Mouse (Mus musculus) hindbrain, embryonic 11.5 days (tissue): ENCODE measurements around the gene Gm36210. TPM values are rescaled to one million over a fixed set of nuclear protein-coding genes. Genes with fewer than 3 reads are reported as not detected.

Experiments
- ATAC-seq: fragments of 200-750 bp; cut with Nextera tagmentation; 2 replicates; pipeline ENCODE4 v1.8.0; 2017; ENCODE audit warnings: mild to moderate bottlenecking, moderate TSS enrichment, moderate library complexity; ENCODE audit not compliant: low FRiP score
- DNase-seq: peaks from one replicate; pipeline ENCODE4 v3.0.0-alpha.2; 2015; ENCODE audit warnings: low spot score
- H3K27ac ChIP-seq: fragments of 300-500 bp; sonication (generic); 2 replicates; pipeline ENCODE4 v1.5.1; 2014; ENCODE audit warnings: mild to moderate bottlenecking, low read depth, low read length
- H3K27me3 ChIP-seq: fragments of 300-500 bp; sonication (generic); 2 replicates; pipeline ENCODE4 v1.6.1; 2014; ENCODE audit warnings: mild to moderate bottlenecking, low read length, moderate library complexity, mixed read lengths; ENCODE audit not compliant: control insufficient read depth, insufficient read depth
- H3K36me3 ChIP-seq: fragments of 300-500 bp; sonication (generic); 2 replicates; pipeline ENCODE4 v1.6.1; 2014; ENCODE audit warnings: mild to moderate bottlenecking, low read length, moderate library complexity, mixed read lengths; ENCODE audit not compliant: control insufficient read depth, insufficient read depth
- H3K4me1 ChIP-seq: fragments of 300-500 bp; sonication (generic); replicated peaks from 2 replicates; pipeline ENCODE4 v1.6.1; 2014; ENCODE audit warnings: low read length, mixed read lengths; ENCODE audit not compliant: control insufficient read depth, insufficient read depth
- H3K4me2 ChIP-seq: fragments of 300-500 bp; sonication (generic); replicated peaks from 2 replicates; pipeline ENCODE4 v1.6.1; 2014; ENCODE audit warnings: mild to moderate bottlenecking, low read depth, low read length
- H3K4me3 ChIP-seq: fragments of 300-500 bp; sonication (generic); 2 replicates; pipeline ENCODE4 v1.5.1; 2014; ENCODE audit warnings: low read depth, low read length
- H3K9ac ChIP-seq: fragments of 300-500 bp; sonication (generic); 2 replicates; pipeline ENCODE4 v1.6.1; 2014; ENCODE audit warnings: low read depth, low read length
- H3K9me3 ChIP-seq: fragments of 300-500 bp; sonication (generic); 2 replicates; pipeline ENCODE4 v1.6.1; 2016; ENCODE audit warnings: low read length; ENCODE audit not compliant: control insufficient read depth
- WGBS: fragments of 180-500 bp; shearing (Covaris S2); extraction: QIAGEN DNeasy Blood & Tissue Kit; methylation state at CpG from one replicate; pipeline ENCODE4 v1.1.7; 2014; 5-methylcytosine and 5-hydroxymethylcytosine counted together
- polyA plus RNA-seq: library from polyadenylated mRNA; unstranded; fragments of >200 nt; fragmentation: Nextera tagmentation; extraction: Ambion mirVana; gene quantifications from 2 replicates; pipeline ENCODE4 v1.2.1, GENCODE M21; 2014

Gm36210 gene
- polyA plus RNA-seq, 1 experiment from 2014 or later: not detected

- Histone ChIP-seq H3K27me3 (no peaks in the 10 kb centered on the region), H3K9me3 (0 out of 2 replicates have a peak, but pooled peaks cover 2% of the 10 kb centered on the region), H3K9ac (no peak overlapping the region), H3K4me3 (no peak overlapping the region), H3K4me1 (no peaks in the 10 kb centered on the region), H3K27ac (no peak overlapping the region), H3K4me2 (no peak overlapping the region), H3K36me3 (no peaks in the 10 kb centered on the region)
- DNase-seq (peak; percentile 80), ATAC-seq (no peak; the same call in 1 of the 2 replicates)
- WGBS: 36% methylated on average over 2 of the region's 2 CpGs
Measured at GRCm38 (mm10) chr7:4938456-4938855, 32.1 kb upstream of the Gm36210 start.

GRCm38 (mm10) chr7:4937392-4937791 lies 31.1 kb upstream of the Gm36210 start:
- DNase-seq (no peak), ATAC-seq (no peak)
- H3K4me1 ChIP-seq: no peaks in the 10 kb centered on the region
- WGBS: 78% methylated on average over 11 of the region's 11 CpGs
- H3K9ac ChIP-seq: no peak overlapping the region
- 0 out of 2 replicates have a peak, but pooled peaks cover 2% of the 10 kb centered on the region for H3K9me3 ChIP-seq
- H3K27me3 ChIP-seq: no peaks in the 10 kb centered on the region
- no peak overlapping the region for H3K4me2 ChIP-seq
- H3K4me3 ChIP-seq: no peak overlapping the region
- no peak overlapping the region for H3K27ac ChIP-seq
- H3K36me3 ChIP-seq: no peaks in the 10 kb centered on the region

- no peak overlapping the region for H3K9ac ChIP-seq
- no peak overlapping the region for H3K4me2 ChIP-seq
- H3K4me3 ChIP-seq: no peak overlapping the region
- DNase-seq (no peak), ATAC-seq (no peak)
- 76% methylated on average over 10 of the region's 10 CpGs for WGBS
- H3K9me3 ChIP-seq: 0 out of 2 replicates have a peak, but pooled peaks cover 2% of the 10 kb centered on the region
- H3K4me1 ChIP-seq: no peaks in the 10 kb centered on the region
- H3K27ac ChIP-seq: no peak overlapping the region
- H3K36me3 ChIP-seq: no peaks in the 10 kb centered on the region
- no peaks in the 10 kb centered on the region for H3K27me3 ChIP-seq
Measured at GRCm38 (mm10) chr7:4936832-4937231, 30.5 kb upstream of the Gm36210 start.

GRCm38 (mm10) chr7:4934160-4934914 lies 28.0 kb upstream of the Gm36210 start:
- WGBS: 85% methylated on average over 4 of the region's 4 CpGs
- Histone ChIP-seq H3K27ac (no peak overlapping the region), H3K4me3 (no peak overlapping the region), H3K36me3 (no peaks in the 10 kb centered on the region), H3K4me1 (no peaks in the 10 kb centered on the region), H3K27me3 (no peaks in the 10 kb centered on the region), H3K4me2 (no peak overlapping the region), H3K9me3 (0 out of 2 replicates have a peak, but pooled peaks cover 2% of the 10 kb centered on the region), H3K9ac (no peak overlapping the region)
- DNase-seq: no peak
- no peak for ATAC-seq

GRCm38 (mm10) chr7:4933103-4933502 lies 26.8 kb upstream of the Gm36210 start:
- H3K9ac ChIP-seq: no peak overlapping the region

GRCm38 (mm10) chr7:4928323-4928722 lies 22.0 kb upstream of the Gm36210 start:
- no peaks in the 10 kb centered on the region for H3K36me3 ChIP-seq
- no peak for ATAC-seq
- 64% methylated on average over 17 of the region's 17 CpGs for WGBS
- no peaks in the 10 kb centered on the region for H3K9me3 ChIP-seq
- no peaks in the 10 kb centered on the region for H3K27me3 ChIP-seq
- no peak overlapping the region for H3K4me2 ChIP-seq
- H3K9ac ChIP-seq: no peak overlapping the region
- H3K27ac ChIP-seq: no peak overlapping the region
- H3K4me1 ChIP-seq: peaks cover 19% of the 10 kb centered on the region
- no peak overlapping the region for H3K4me3 ChIP-seq
- no peak for DNase-seq

More at GRCm38 (mm10) chr7:4933103-4933502, 26.8 kb upstream of the Gm36210 start:
- H3K4me1 ChIP-seq: no peaks in the 10 kb centered on the region
- 0 out of 2 replicates have a peak, but pooled peaks cover 2% of the 10 kb centered on the region for H3K9me3 ChIP-seq
- H3K4me3 ChIP-seq: no peak overlapping the region
- H3K4me2 ChIP-seq: no peak overlapping the region
- no peak for DNase-seq
- ATAC-seq: no peak
- no peaks in the 10 kb centered on the region for H3K36me3 ChIP-seq
- no peaks in the 10 kb centered on the region for H3K27me3 ChIP-seq
- 64% methylated on average over 12 of the region's 12 CpGs for WGBS
- no peak overlapping the region for H3K27ac ChIP-seq

- H3K27ac ChIP-seq: no peak overlapping the region
- H3K4me1 ChIP-seq: peaks cover 23% of the 10 kb centered on the region
- WGBS: 60% methylated on average over 8 of the region's 8 CpGs
- no peaks in the 10 kb centered on the region for H3K9me3 ChIP-seq
- H3K9ac ChIP-seq: no peak overlapping the region
- no peak overlapping the region for H3K4me3 ChIP-seq
- H3K4me2 ChIP-seq: no peak overlapping the region
- H3K27me3 ChIP-seq: no peaks in the 10 kb centered on the region
- ATAC-seq (no peak), DNase-seq (no peak)
- H3K36me3 ChIP-seq: no peaks in the 10 kb centered on the region
Measured at GRCm38 (mm10) chr7:4927711-4928110, 21.4 kb upstream of the Gm36210 start.

GRCm38 (mm10) chr7:4926849-4927248 lies 20.5 kb upstream of the Gm36210 start:
- Histone ChIP-seq H3K27me3 (no peaks in the 10 kb centered on the region), H3K27ac (no peak overlapping the region), H3K4me3 (no peak overlapping the region), H3K4me1 (peaks cover 27% of the 10 kb centered on the region), H3K4me2 (no peak overlapping the region), H3K36me3 (no peaks in the 10 kb centered on the region), H3K9ac (0 out of 2 replicates have a peak overlapping the region, but pooled peaks have one; percentile 5), H3K9me3 (no peaks in the 10 kb centered on the region)
- ATAC-seq (no peak), DNase-seq (no peak)
- 68% methylated on average over 16 of the region's 16 CpGs for WGBS
